Mouse (Mus musculus) hindbrain, embryonic 13.5 days (tissue): ENCODE data around the gene Fam240a. TPM values are rescaled to one million over a fixed set of nuclear protein-coding genes. Genes with fewer than 3 reads are reported as not detected.

Source experiments
- ATAC-seq: fragments of 200-750 bp; cut with Nextera tagmentation; 2 replicates; pipeline ENCODE4 v1.8.0; 2017; ENCODE audit warnings: moderate TSS enrichment; ENCODE audit not compliant: low FRiP score
- H3K27ac ChIP-seq: fragments of 300-500 bp; sonication (generic); 2 replicates; pipeline ENCODE4 v1.5.1; 2015; ENCODE audit warnings: inconsistent platforms, mild to moderate bottlenecking, moderate library complexity
- H3K27me3 ChIP-seq: fragments of 300-500 bp; sonication (generic); 2 replicates; pipeline ENCODE4 v1.6.1; 2015; ENCODE audit warnings: mild to moderate bottlenecking, inconsistent platforms
- H3K36me3 ChIP-seq: fragments of 300-500 bp; sonication (generic); 2 replicates; pipeline ENCODE4 v1.6.1; 2015; ENCODE audit warnings: mild to moderate bottlenecking, inconsistent platforms
- H3K4me1 ChIP-seq: fragments of 300-500 bp; sonication (generic); replicated peaks from 2 replicates; pipeline ENCODE4 v1.6.1; 2015; ENCODE audit warnings: inconsistent platforms
- H3K4me2 ChIP-seq: fragments of 300-500 bp; sonication (generic); 2 replicates; pipeline ENCODE4 v1.6.1; 2015; ENCODE audit warnings: inconsistent platforms, mild to moderate bottlenecking, moderate library complexity
- H3K4me3 ChIP-seq: fragments of 300-500 bp; sonication (generic); 2 replicates; pipeline ENCODE4 v1.5.1; 2015; ENCODE audit warnings: mild to moderate bottlenecking, inconsistent platforms
- H3K9ac ChIP-seq: fragments of 300-500 bp; sonication (generic); 2 replicates; pipeline ENCODE4 v1.6.1; 2015; ENCODE audit warnings: mild to moderate bottlenecking, inconsistent platforms
- H3K9me3 ChIP-seq: fragments of 300-500 bp; sonication (generic); 2 replicates; pipeline ENCODE4 v1.6.1; 2016; ENCODE audit warnings: inconsistent platforms
- WGBS: fragments of 180-500 bp; shearing (Covaris S2); methylation state at CpG from one replicate; pipeline ENCODE4 v1.1.7; 2015; 5-methylcytosine and 5-hydroxymethylcytosine counted together
- polyA plus RNA-seq: library from polyadenylated mRNA; unstranded; fragments of >200 nt; fragmentation: Nextera tagmentation; extraction: Ambion mirVana; gene quantifications from 2 replicates; pipeline ENCODE4 v1.2.1, GENCODE M21; 2015

Fam240a gene
- polyA plus RNA-seq, 1 experiment from 2014 or later = not detected

- Histone ChIP-seq H3K4me1 (peaks cover 13% of the 10 kb centered on the region), H3K27ac (no peak overlapping the region), H3K9me3 (no peaks in the 10 kb centered on the region), H3K27me3 (no peaks in the 10 kb centered on the region), H3K36me3 (no peaks in the 10 kb centered on the region), H3K4me2 (no peak overlapping the region), H3K9ac (no peak overlapping the region), H3K4me3 (no peak overlapping the region)
- no peak for ATAC-seq
- WGBS = 82% methylated on average over 7 of the region's 7 CpGs
Observed at GRCm38 (mm10) chr9:110935941-110936340, 19.3 kb upstream of the Fam240a start.

GRCm38 (mm10) chr9:110933850-110934437 lies 17.3 kb upstream of the Fam240a start:
- no peak overlapping the region for H3K4me2 ChIP-seq
- 58% methylated on average over 12 of the region's 12 CpGs for WGBS
- no peaks in the 10 kb centered on the region for H3K27me3 ChIP-seq
- no peaks in the 10 kb centered on the region for H3K36me3 ChIP-seq
- no peaks in the 10 kb centered on the region for H3K9me3 ChIP-seq
- H3K9ac ChIP-seq = no peak overlapping the region
- peak overlapping the region; percentile 83 for H3K27ac ChIP-seq
- peak; percentile 61 for ATAC-seq
- H3K4me3 ChIP-seq = no peak overlapping the region
- H3K4me1 ChIP-seq = peaks cover 13% of the 10 kb centered on the region

DNA sequence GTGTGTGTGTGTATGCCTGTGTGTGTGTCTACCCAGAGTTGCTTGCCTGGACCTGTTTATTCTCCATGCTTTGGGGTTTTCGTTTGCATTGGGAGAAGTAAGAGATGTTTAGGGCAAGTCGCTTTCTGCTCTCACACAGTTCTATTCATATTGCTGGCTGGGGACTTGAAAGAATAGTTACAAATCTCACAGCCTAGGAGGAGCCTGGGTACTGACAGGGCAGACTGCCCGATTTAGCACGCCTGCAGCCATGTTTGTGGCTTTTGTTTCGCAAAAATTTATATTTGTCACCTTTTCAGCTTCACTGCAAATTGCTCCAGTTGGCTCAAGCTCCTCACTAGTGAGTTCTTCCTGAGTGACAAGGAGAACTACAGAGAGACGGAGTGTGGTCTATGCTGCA lies 14.9 kb upstream of the Fam240a start:
- Histone ChIP-seq H3K27me3 (no peaks in the 10 kb centered on the region), H3K4me2 (no peak overlapping the region), H3K27ac (peak overlapping the region; percentile 12; the same call in 1 of the 2 replicates), H3K4me3 (no peak overlapping the region), H3K9ac (no peak overlapping the region), H3K4me1 (peaks cover 13% of the 10 kb centered on the region), H3K9me3 (no peaks in the 10 kb centered on the region), H3K36me3 (no peaks in the 10 kb centered on the region)
- WGBS = 57% methylated on average over 6 of the region's 6 CpGs
- ATAC-seq = no peak

DNA sequence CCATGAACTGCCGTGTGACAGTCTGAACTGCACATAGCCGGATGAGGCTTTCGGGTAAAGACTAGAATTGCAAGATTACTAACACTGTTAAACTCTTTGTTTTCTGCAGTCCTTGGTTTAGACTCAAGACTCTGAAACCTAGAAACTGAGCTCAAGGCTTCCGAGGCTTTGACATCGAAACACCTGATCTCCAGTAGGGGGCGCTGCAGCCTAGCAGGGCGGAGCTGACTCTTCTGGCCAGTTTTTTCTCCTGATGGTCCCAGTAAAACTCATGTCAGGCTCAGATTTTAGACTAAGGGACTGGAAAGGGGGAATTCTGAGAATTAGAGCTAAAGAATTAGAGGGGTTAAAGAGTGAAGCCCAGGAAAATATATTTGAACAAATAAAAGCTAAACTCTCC lies 6.1 kb upstream of the Fam240a start:
- H3K27ac ChIP-seq = no peak overlapping the region
- H3K36me3 ChIP-seq = no peaks in the 10 kb centered on the region
- H3K4me2 ChIP-seq = no peak overlapping the region
- no peak for ATAC-seq
- H3K9ac ChIP-seq = no peak overlapping the region
- H3K9me3 ChIP-seq = no peaks in the 10 kb centered on the region
- H3K4me3 ChIP-seq = no peak overlapping the region
- 21% methylated on average over 7 of the region's 7 CpGs for WGBS
- H3K4me1 ChIP-seq = peaks cover 6% of the 10 kb centered on the region; the same call in 1 of the 2 replicates
- no peaks in the 10 kb centered on the region for H3K27me3 ChIP-seq

- ATAC-seq = no peak
- 48% methylated on average over 15 of the region's 15 CpGs for WGBS
Observed at GRCm38 (mm10) chr9:110920665-110921419, 4.2 kb upstream of the Fam240a start.

DNA sequence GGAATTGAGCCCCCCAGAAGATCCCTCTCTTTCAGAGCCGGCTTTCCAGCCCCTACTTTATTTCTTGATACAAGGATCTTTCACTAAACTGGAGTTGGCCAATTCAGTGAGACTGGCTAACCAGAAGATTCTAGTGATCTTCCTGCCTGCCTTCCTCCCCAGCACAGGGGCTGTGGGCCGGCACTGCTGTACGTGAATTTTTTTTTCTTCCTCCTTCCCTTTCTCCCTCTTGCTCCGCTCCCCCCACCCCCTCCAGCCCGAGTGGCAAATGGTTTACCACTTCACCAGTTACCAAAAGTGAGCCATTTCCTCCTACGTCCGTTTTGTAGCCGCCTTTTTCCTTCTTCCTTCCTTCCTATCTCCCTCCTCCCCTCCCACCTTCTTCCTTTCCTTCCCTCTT lies 1.2 kb downstream of the Fam240a start:
- Histone ChIP-seq H3K4me2 (no peak overlapping the region), H3K27ac (no peak overlapping the region), H3K4me1 (no peaks in the 10 kb centered on the region), H3K36me3 (no peaks in the 10 kb centered on the region), H3K27me3 (no peaks in the 10 kb centered on the region), H3K9me3 (no peaks in the 10 kb centered on the region), H3K4me3 (no peak overlapping the region), H3K9ac (no peak overlapping the region)
- ATAC-seq = no peak
- 76% methylated on average over 8 of the region's 8 CpGs for WGBS

More at GRCm38 (mm10) chr9:110920665-110921419, 4.2 kb upstream of the Fam240a start:
- Histone ChIP-seq H3K27ac (no peak overlapping the region), H3K27me3 (no peaks in the 10 kb centered on the region), H3K4me3 (no peak overlapping the region), H3K36me3 (no peaks in the 10 kb centered on the region), H3K4me1 (peaks cover 6% of the 10 kb centered on the region; the same call in 1 of the 2 replicates), H3K4me2 (0 out of 2 replicates have a peak overlapping the region, but pooled peaks have one; percentile 6), H3K9ac (no peak overlapping the region), H3K9me3 (no peaks in the 10 kb centered on the region)

DNA sequence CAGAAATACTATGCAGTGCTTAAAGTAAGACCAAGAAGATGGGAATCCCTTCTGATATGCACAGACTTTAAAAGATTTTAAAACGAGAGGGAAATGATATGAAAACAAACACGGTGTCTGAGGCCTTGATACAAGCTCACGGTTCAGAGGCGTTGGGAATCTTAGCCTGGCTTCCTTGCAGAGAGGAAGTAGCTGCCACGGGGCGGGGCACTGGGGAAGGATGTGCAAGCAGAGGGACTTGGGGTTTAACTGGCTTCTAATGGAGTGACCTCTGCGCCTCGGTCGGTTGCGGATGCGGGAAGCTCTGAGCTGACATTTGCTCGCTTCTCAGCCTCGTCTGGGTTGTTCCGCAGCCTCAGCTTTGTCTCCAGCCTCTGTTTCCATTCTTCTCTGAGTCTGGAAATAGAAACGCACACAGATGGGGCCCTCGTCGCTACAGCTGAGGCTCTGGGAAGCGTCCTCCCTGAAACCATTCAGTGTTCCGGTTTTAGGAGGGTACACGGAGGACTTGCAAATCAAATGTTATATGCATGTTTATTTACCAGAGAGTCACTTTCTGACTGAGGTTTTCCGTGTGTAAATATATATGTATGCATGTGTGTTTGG lies 1.9 kb downstream of the Fam240a start:
- no peaks in the 10 kb centered on the region for H3K36me3 ChIP-seq
- no peaks in the 10 kb centered on the region for H3K27me3 ChIP-seq
- no peak for ATAC-seq
- H3K4me1 ChIP-seq = no peaks in the 10 kb centered on the region; the same call in 1 of the 2 replicates
- H3K4me3 ChIP-seq = no peak overlapping the region
- no peak overlapping the region for H3K27ac ChIP-seq
- no peak overlapping the region for H3K4me2 ChIP-seq
- WGBS = 53% methylated on average over 21 of the region's 21 CpGs
- H3K9me3 ChIP-seq = no peaks in the 10 kb centered on the region
- no peak overlapping the region for H3K9ac ChIP-seq

- no peak overlapping the region for H3K9ac ChIP-seq
- 78% methylated on average over 6 of the region's 6 CpGs for WGBS
- H3K36me3 ChIP-seq = no peaks in the 10 kb centered on the region
- H3K27ac ChIP-seq = no peak overlapping the region
- no peak for ATAC-seq
- no peaks in the 10 kb centered on the region for H3K27me3 ChIP-seq
- H3K9me3 ChIP-seq = no peaks in the 10 kb centered on the region
- no peak overlapping the region for H3K4me3 ChIP-seq
- H3K4me1 ChIP-seq = no peaks in the 10 kb centered on the region; the same call in 1 of the 2 replicates
- H3K4me2 ChIP-seq = no peak overlapping the region
Observed at GRCm38 (mm10) chr9:110909371-110909967, 7.2 kb downstream of the Fam240a start.

GRCm38 (mm10) chr9:110908631-110909016 lies 8.0 kb downstream of the Fam240a start:
- 95% methylated on average over 3 of the region's 3 CpGs for WGBS
- Histone ChIP-seq H3K27me3 (no peaks in the 10 kb centered on the region), H3K27ac (no peak overlapping the region), H3K4me1 (no peaks in the 10 kb centered on the region; the same call in 1 of the 2 replicates), H3K36me3 (no peaks in the 10 kb centered on the region), H3K4me3 (no peak overlapping the region), H3K4me2 (no peak overlapping the region), H3K9ac (no peak overlapping the region), H3K9me3 (no peaks in the 10 kb centered on the region)
- ATAC-seq = no peak

GRCm38 (mm10) chr9:110907838-110908630 lies 8.6 kb downstream of the Fam240a start:
- Histone ChIP-seq H3K4me1 (no peaks in the 10 kb centered on the region; the same call in 1 of the 2 replicates), H3K4me2 (no peak overlapping the region), H3K36me3 (no peaks in the 10 kb centered on the region), H3K4me3 (no peak overlapping the region), H3K27ac (no peak overlapping the region), H3K27me3 (no peaks in the 10 kb centered on the region), H3K9me3 (no peaks in the 10 kb centered on the region), H3K9ac (no peak overlapping the region)
- ATAC-seq = no peak
- 92% methylated on average over 4 of the region's 4 CpGs for WGBS

GRCm38 (mm10) chr9:110907201-110907837 lies 9.3 kb downstream of the Fam240a start:
- H3K4me2 ChIP-seq = no peak overlapping the region
- no peaks in the 10 kb centered on the region for H3K27me3 ChIP-seq
- 95% methylated on average over 11 of the region's 11 CpGs for WGBS
- no peak for ATAC-seq
- no peak overlapping the region for H3K9ac ChIP-seq
- H3K27ac ChIP-seq = no peak overlapping the region
- no peak overlapping the region for H3K4me3 ChIP-seq
- H3K4me1 ChIP-seq = no peaks in the 10 kb centered on the region; the same call in 1 of the 2 replicates
- H3K9me3 ChIP-seq = no peaks in the 10 kb centered on the region
- no peaks in the 10 kb centered on the region for H3K36me3 ChIP-seq
